Mouse (Mus musculus) midbrain, embryonic 15.5 days (tissue): ENCODE measurements around the gene Ppp1r27. TPM values are rescaled to one million over a fixed set of nuclear protein-coding genes. Genes with fewer than 3 reads are reported as not detected.
"Not testable (repeated sequence)": the region's sequence is repeated elsewhere in the genome, so short reads cannot be mapped to it uniquely, and the experiment has no call there.

Source experiments
- ATAC-seq: fragments of 200-750 bp; cut with Nextera tagmentation; replicated peaks from 2 replicates; pipeline ENCODE4 v1.8.0; 2017; ENCODE audit warnings: moderate TSS enrichment
- H3K27ac ChIP-seq: fragments of 300-500 bp; sonication (generic); 2 replicates; pipeline ENCODE4 v1.5.1; 2015; ENCODE audit warnings: mild to moderate bottlenecking, inconsistent platforms
- H3K27me3 ChIP-seq: fragments of 300-500 bp; sonication (generic); replicated peaks from 2 replicates; pipeline ENCODE4 v1.6.1; 2015; ENCODE audit warnings: inconsistent platforms
- H3K36me3 ChIP-seq: fragments of 300-500 bp; sonication (generic); replicated peaks from 2 replicates; pipeline ENCODE4 v1.6.1; 2015; ENCODE audit warnings: inconsistent platforms
- H3K4me1 ChIP-seq: fragments of 300-500 bp; sonication (generic); 2 replicates; pipeline ENCODE4 v1.6.1; 2015; ENCODE audit warnings: inconsistent platforms
- H3K4me2 ChIP-seq: fragments of 300-500 bp; sonication (generic); 2 replicates; pipeline ENCODE4 v1.6.1; 2015; ENCODE audit warnings: inconsistent platforms, mild to moderate bottlenecking, moderate library complexity
- H3K4me3 ChIP-seq: fragments of 300-500 bp; sonication (generic); 2 replicates; pipeline ENCODE4 v1.5.1; 2015; ENCODE audit warnings: mild to moderate bottlenecking, inconsistent platforms
- H3K9ac ChIP-seq: fragments of 300-500 bp; sonication (generic); 2 replicates; pipeline ENCODE4 v1.6.1; 2015; ENCODE audit warnings: mild to moderate bottlenecking, inconsistent platforms
- H3K9me3 ChIP-seq: fragments of 300-500 bp; sonication (generic); 2 replicates; pipeline ENCODE4 v1.6.1; 2016; ENCODE audit warnings: inconsistent platforms
- WGBS: fragments of 180-500 bp; shearing (Covaris S2); methylation state at CpG from one replicate; pipeline ENCODE4 v1.1.7; 2015; ENCODE audit warnings: mixed read lengths; 5-methylcytosine and 5-hydroxymethylcytosine counted together
- polyA plus RNA-seq: library from polyadenylated mRNA; unstranded; fragments of >200 nt; fragmentation: Nextera tagmentation; extraction: Ambion mirVana; gene quantifications from 2 replicates; pipeline ENCODE4 v1.2.1, GENCODE M21; 2015

Gene Ppp1r27
- polyA plus RNA-seq, 1 experiment from 2014 or later: not detected

DNA sequence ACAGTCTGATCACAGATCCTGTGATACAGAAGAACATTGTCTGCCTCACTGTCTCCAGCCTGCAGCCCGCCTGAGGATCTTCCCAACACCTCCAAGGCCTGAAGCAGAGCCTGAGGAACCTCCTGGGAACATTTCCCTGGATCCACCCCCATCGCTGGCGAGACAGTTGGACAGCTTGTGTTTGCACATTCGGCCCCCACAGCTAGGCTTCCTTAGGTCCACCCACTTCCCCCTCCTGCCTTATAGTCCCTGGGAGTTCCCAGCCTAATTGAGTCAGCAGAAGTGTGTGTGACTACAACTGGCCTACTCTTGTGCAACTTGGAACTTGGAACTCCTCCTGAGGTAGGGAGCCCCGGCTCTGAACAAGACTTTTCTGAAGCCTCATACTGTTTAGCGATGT lies 32.9 kb downstream of the Ppp1r27 start:
- Histone ChIP-seq H3K27ac (no peak overlapping the region), H3K9me3 (no peaks in the 10 kb centered on the region), H3K4me1 (no peaks in the 10 kb centered on the region; the same call in 1 of the 2 replicates), H3K36me3 (no peaks in the 10 kb centered on the region), H3K9ac (no peak overlapping the region), H3K4me3 (no peak overlapping the region), H3K27me3 (no peaks in the 10 kb centered on the region), H3K4me2 (no peak overlapping the region)
- no peak for ATAC-seq
- WGBS: 70% methylated on average over 6 of the region's 6 CpGs

DNA sequence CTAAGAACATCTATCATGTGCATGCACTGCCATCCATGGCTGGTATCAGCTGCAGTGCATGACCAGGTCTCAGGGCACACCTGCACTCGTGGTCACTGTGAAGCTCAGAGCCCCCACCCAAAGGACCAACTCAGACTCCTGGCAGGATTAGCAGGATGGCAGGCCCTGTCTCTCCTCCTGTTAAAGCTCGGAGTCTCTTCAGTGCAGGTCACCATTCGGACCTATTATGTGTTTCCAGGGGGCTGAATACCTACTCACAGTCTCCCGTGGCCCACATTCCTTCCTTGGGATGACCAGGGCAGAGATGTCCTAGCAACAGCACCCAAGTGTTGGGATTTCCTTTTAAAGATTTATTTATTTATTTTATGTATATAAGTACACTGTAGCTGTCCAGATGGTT lies 33.8 kb downstream of the Ppp1r27 start:
- Histone ChIP-seq H3K9ac (no peak overlapping the region), H3K9me3 (no peaks in the 10 kb centered on the region), H3K36me3 (no peaks in the 10 kb centered on the region), H3K27ac (no peak overlapping the region), H3K4me1 (no peaks in the 10 kb centered on the region; the same call in 1 of the 2 replicates), H3K4me2 (no peak overlapping the region), H3K27me3 (no peaks in the 10 kb centered on the region), H3K4me3 (no peak overlapping the region)
- no peak for ATAC-seq
- 72% methylated on average over 4 of the region's 4 CpGs for WGBS

DNA sequence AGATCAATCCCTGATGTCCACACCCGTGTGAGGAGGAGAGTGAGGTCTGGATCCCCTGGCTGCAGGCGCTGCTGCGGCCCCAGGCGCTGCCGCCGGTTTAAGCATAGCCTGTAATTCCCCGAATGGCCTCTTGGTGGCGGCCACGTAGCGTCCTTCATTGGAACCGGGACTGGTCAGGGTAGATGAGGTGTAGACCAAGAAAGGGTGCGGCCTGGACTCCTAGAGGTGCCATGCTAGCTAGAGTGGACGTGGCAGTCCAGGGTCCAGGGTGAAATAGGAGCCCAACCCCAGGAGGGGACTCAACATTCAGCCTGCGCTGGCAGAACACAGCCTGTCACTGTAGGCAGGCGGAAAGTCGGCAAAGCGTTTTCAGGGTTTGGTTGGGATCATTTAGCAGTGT lies 35.3 kb downstream of the Ppp1r27 start:
- no peaks in the 10 kb centered on the region for H3K9me3 ChIP-seq
- peaks cover 3% of the 10 kb centered on the region; the same call in 1 of the 2 replicates for H3K4me1 ChIP-seq
- ATAC-seq: peak; percentile 37; the same call in 1 of the 2 replicates
- H3K9ac ChIP-seq: no peak overlapping the region
- no peaks in the 10 kb centered on the region for H3K36me3 ChIP-seq
- 17% methylated on average over 17 of the region's 17 CpGs for WGBS
- no peak overlapping the region for H3K4me3 ChIP-seq
- no peak overlapping the region for H3K4me2 ChIP-seq
- no peak overlapping the region for H3K27ac ChIP-seq
- no peaks in the 10 kb centered on the region for H3K27me3 ChIP-seq

DNA sequence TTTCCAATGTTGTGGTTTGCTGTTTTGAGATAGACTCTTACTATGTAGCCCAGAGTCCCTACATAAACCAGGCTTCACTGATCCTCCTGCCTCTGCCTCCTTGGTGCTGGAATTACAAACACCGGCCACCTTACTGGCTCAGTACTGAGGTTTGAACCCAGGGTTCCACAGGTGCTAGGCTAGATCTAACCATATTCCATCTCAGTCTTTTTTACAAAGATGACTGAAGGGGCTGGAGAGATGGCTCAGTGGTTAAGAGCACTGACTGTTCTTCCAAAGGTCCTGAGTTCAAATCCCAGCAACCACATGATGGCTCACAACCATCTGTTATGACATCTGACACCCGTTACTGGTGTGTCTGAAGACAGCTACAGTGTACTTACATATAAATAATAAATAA lies 36.7 kb downstream of the Ppp1r27 start:
- not testable (repeated sequence) for H3K9me3 ChIP-seq, H3K4me3 ChIP-seq, H3K27ac ChIP-seq, H3K27me3 ChIP-seq, H3K36me3 ChIP-seq, ATAC-seq, H3K4me1 ChIP-seq, H3K9ac ChIP-seq, H3K4me2 ChIP-seq
- WGBS: 95% methylated on average over 2 of the region's 2 CpGs

DNA sequence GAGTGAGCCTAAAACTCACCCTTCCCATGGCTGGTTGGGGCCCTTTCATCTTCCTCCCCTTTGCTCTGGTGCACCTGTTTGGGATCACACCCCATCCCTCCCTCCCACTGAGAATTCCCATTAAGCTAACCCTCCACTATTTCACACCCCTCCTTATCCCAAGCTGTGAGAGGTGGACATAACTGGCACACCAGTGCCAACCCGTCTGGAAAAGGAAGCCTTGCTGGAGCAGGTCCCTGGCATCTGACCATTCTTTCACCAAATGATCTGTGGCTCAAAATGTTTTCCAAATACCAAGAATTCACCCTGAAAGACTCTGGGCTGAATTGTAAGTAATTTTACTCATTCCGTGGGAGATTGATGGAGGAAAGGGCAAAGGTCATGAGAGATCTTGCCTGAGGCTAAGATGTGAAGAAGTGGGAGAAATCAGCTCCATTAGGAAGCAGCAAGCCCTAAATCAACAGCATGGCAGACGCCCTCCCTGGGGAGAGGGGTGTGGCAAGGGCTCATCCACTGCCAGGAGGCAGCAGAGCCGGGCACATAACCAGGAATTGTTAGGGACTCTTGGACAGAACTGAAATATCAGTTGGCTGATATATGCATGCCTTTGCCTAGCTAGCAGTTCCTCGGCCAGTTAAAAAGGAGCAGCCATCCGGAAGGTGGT lies 38.0 kb downstream of the Ppp1r27 start:
- H3K36me3 ChIP-seq: no peaks in the 10 kb centered on the region
- H3K4me3 ChIP-seq: no peak overlapping the region
- H3K9me3 ChIP-seq: no peaks in the 10 kb centered on the region
- no peak overlapping the region for H3K4me2 ChIP-seq
- peaks cover 3% of the 10 kb centered on the region; the same call in 1 of the 2 replicates for H3K4me1 ChIP-seq
- WGBS: 54% methylated on average over 6 of the region's 6 CpGs
- no peak overlapping the region for H3K27ac ChIP-seq
- no peaks in the 10 kb centered on the region for H3K27me3 ChIP-seq
- no peak overlapping the region for H3K9ac ChIP-seq
- ATAC-seq: no peak

DNA sequence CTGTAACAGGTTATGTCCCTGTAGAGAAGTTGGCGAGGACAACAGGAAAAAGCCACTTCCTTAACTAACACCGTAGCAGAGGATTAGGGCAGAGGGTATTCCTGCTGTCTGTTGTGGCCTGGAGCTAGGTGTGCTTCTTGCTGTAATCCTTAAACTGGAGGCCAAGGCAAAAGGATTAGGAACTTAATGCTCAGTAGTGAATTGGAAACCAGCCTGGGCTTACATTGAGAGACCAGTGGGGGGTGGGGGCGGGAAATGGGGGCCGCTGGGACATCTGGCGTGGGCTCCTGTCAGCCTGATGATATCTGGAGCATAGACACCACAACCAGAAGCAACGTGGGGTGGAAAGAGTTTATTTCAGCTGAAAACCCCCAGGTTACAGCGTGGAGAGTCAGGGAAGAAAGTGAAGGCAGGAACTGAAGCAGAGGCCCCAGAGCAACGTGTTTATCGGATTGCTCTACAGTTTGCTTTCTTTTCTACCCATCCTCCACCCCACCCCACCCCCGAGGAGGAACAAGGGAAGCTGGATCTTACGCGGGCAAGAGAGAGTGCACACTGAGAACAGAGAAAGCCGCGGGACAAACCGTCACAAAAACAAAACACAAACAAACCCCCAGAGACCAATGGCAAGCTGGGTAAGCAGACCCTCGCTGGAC lies 40.4 kb downstream of the Ppp1r27 start:
- WGBS: 2% methylated on average over 16 of the region's 16 CpGs
- 0 out of 2 replicates have a peak overlapping the region, but pooled peaks have one; percentile 1 for H3K9ac ChIP-seq
- peak overlapping the region; percentile 34 for H3K4me2 ChIP-seq
- no peak for ATAC-seq
- H3K27ac ChIP-seq: 0 out of 2 replicates have a peak overlapping the region, but pooled peaks have one; percentile 9
- H3K9me3 ChIP-seq: no peaks in the 10 kb centered on the region
- no peaks in the 10 kb centered on the region for H3K36me3 ChIP-seq
- H3K27me3 ChIP-seq: no peaks in the 10 kb centered on the region
- 0 out of 2 replicates have a peak, but pooled peaks cover 3% of the 10 kb centered on the region for H3K4me1 ChIP-seq
- H3K4me3 ChIP-seq: 0 out of 2 replicates have a peak overlapping the region, but pooled peaks have one; percentile 7

DNA sequence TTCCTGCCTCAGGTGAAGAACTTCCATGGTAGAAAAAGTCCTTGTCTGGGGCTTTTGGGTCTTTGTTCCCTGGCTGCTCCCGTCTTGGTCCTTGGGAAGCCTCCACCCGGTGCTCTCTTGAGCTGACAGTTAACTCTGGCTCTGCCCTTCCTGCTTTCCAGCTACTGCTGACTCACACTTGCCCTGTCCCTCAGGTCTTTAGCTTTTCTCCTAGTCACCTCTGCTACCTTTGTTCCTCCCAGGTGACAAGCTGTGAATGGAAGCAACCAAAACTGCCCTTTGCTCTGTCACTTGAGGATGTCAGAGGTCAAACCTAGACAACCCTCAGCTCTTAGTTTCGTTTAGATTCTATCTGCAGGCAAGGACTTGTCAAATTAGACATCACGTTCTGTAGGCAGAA lies 41.0 kb downstream of the Ppp1r27 start:
- no peak overlapping the region for H3K4me2 ChIP-seq
- H3K27me3 ChIP-seq: no peaks in the 10 kb centered on the region
- no peaks in the 10 kb centered on the region for H3K9me3 ChIP-seq
- H3K9ac ChIP-seq: no peak overlapping the region
- H3K4me3 ChIP-seq: no peak overlapping the region
- WGBS: 35% methylated on average over 4 of the region's 4 CpGs
- H3K4me1 ChIP-seq: 0 out of 2 replicates have a peak, but pooled peaks cover 3% of the 10 kb centered on the region
- no peak overlapping the region for H3K27ac ChIP-seq
- no peak for ATAC-seq
- no peaks in the 10 kb centered on the region for H3K36me3 ChIP-seq

DNA sequence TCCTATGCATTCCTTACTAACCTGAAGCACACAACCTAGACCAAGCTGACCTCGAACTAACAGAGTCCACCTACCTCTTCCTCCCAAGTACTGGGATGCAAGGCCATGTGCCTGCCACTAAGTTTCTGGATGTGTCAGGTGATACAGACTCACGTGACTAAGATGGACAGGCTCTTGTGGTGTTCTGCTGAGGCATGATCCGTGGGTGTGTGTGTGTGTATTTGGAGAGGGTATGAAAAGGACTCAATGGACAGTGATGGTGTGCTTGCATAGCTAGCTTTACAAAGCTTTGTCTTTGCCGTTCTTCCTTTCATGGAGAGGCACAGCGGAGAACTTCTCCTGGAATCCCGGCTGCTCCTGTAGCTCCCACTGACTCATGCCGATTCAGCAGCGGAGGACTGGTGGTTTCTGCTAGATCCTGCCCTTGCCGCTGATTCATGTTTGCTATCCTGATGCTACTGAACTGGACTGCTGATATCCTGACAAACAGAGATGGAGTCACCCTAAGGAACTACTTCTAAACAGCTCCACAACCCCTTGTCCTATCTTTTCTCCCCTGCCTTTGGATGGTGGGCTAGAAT lies 42.6 kb downstream of the Ppp1r27 start:
- Histone ChIP-seq H3K27me3 (no peaks in the 10 kb centered on the region), H3K4me2 (no peak overlapping the region), H3K4me3 (no peak overlapping the region), H3K9me3 (no peaks in the 10 kb centered on the region), H3K27ac (no peak overlapping the region), H3K9ac (no peak overlapping the region), H3K4me1 (0 out of 2 replicates have a peak, but pooled peaks cover 3% of the 10 kb centered on the region), H3K36me3 (no peaks in the 10 kb centered on the region)
- no peak for ATAC-seq
- WGBS: 87% methylated on average over 9 of the region's 9 CpGs

DNA sequence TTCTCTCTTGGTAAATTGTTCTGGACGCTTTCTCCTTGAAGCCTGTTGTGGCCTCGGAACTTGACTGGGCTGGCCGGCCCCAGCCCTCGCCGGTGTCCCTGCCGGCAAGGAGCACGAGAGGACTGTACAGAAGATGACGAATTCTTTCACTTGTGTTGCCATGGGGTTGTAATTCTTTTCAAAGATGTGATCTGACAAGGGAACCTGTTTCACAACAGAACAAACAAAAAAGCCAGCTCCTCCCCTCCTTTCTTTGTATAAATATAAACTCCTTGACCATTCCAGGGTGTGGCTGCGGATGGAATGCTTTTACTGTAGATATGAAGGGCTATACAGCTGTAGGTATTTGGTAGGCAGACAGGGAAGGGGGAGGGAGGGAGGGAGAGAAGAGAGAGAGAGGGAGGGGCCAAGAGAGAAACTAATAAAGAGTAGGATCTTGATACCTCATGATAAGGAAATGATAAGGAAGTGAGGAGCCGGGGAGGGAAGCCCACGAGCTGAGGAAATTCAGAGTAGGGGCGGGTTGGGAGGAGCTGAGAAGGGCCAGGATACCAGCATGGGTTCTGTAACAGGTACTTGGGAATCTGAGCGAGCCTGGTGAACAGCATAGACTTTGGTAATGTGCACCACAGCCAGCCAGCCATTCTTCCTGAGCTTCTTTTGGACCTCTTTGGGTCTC lies 43.2 kb downstream of the Ppp1r27 start:
- H3K9me3 ChIP-seq: no peaks in the 10 kb centered on the region
- no peaks in the 10 kb centered on the region for H3K27me3 ChIP-seq
- WGBS: 79% methylated on average over 13 of the region's 13 CpGs
- H3K4me2 ChIP-seq: no peak overlapping the region
- H3K36me3 ChIP-seq: no peaks in the 10 kb centered on the region
- H3K4me1 ChIP-seq: 0 out of 2 replicates have a peak, but pooled peaks cover 3% of the 10 kb centered on the region
- no peak overlapping the region for H3K4me3 ChIP-seq
- ATAC-seq: no peak
- no peak overlapping the region for H3K27ac ChIP-seq
- H3K9ac ChIP-seq: no peak overlapping the region

DNA sequence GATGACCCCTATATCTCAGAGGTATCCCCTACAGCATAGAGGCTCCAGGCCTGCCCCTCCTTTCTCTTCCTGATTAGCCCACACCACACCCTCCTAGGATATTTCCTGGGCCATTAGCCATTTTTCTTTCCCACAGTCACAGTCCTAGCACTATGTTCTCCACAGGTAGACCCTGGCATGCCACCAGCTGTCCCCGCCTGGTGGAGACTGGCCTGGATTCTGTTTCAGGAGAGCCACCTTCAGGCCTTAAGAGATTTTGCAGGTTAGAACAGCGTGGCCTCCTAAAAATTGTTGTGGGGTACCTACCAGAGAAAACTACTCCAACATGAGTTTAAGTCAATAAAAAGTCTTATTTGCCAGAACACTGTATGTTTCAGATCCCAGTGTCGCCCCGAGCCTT lies 44.0 kb downstream of the Ppp1r27 start:
- H3K4me3 ChIP-seq: no peak overlapping the region
- ATAC-seq: no peak
- H3K4me1 ChIP-seq: 0 out of 2 replicates have a peak, but pooled peaks cover 3% of the 10 kb centered on the region
- no peaks in the 10 kb centered on the region for H3K9me3 ChIP-seq
- H3K27ac ChIP-seq: no peak overlapping the region
- 56% methylated on average over 4 of the region's 4 CpGs for WGBS
- no peak overlapping the region for H3K9ac ChIP-seq
- H3K27me3 ChIP-seq: no peaks in the 10 kb centered on the region
- no peak overlapping the region for H3K4me2 ChIP-seq
- no peaks in the 10 kb centered on the region for H3K36me3 ChIP-seq

DNA sequence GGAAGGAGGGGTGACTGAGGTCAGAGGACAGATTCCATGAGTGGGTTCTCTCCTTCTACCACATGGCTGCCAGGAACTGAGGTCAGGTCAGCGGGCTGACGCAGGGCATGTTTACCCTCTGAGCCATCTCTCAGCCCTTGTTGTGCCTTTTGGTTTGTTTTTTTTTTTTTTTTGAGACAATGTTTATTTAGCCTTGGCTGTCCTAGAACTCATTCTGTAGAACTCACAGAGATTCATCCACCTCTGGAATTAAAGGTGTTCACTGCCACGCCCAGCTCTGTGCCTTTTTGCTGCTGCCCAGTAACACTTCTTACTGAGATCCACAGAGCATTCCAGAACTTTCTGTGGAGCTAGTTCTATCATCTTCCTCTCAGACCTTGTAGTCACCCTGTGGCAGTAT lies 45.3 kb downstream of the Ppp1r27 start:
- Histone ChIP-seq H3K4me3 (no peak overlapping the region), H3K27me3 (no peaks in the 10 kb centered on the region), H3K4me1 (0 out of 2 replicates have a peak, but pooled peaks cover 1% of the 10 kb centered on the region), H3K36me3 (no peaks in the 10 kb centered on the region), H3K9me3 (no peaks in the 10 kb centered on the region), H3K27ac (no peak overlapping the region), H3K4me2 (no peak overlapping the region), H3K9ac (no peak overlapping the region)
- WGBS: 94% methylated on average over 3 of the region's 3 CpGs
- ATAC-seq: no peak

DNA sequence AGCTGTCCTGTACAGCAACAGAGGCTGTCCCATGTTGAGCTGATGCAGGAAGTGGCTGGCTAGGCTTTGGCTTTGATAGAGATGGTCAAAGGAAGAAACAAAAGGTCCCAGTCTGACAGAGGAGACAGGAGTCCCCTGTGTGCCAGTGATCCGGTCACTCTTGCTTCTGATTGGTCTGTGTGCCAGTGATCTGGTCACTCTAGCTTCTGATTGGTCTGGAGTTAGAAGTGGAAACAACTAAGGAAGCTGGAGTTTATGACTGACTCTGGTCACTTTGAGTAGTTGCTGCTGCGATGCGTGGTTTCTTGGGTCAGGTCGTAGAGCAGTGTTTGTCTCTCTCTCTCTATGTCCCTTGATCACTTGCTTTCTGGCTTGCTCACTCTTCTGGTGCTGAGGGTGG lies 49.2 kb downstream of the Ppp1r27 start:
- Histone ChIP-seq H3K27ac (no peak overlapping the region), H3K4me2 (no peak overlapping the region), H3K9ac (no peak overlapping the region), H3K4me1 (no peaks in the 10 kb centered on the region), H3K9me3 (no peaks in the 10 kb centered on the region), H3K4me3 (no peak overlapping the region), H3K36me3 (peaks cover 8% of the 10 kb centered on the region; the same call in 1 of the 2 replicates), H3K27me3 (no peaks in the 10 kb centered on the region)
- WGBS: 90% methylated on average over 4 of the region's 4 CpGs
- ATAC-seq: no peak
